Mouse (Mus musculus) testis, adult 2 months (tissue): Measurements from ENCODE around the gene Tmem63b.

Source experiments
- CTCF ChIP-seq: fragments of 200-500 bp; IDR thresholded peaks from 2 replicates; pipeline ENCODE4 v1.5.1; 2012; ENCODE audit warnings: low read depth, mild to moderate bottlenecking, inconsistent platforms, low read length, moderate library complexity; ENCODE audit not compliant: control insufficient read depth, insufficient read depth, insufficient replicate concordance
- POLR2A ChIP-seq: fragments of 200-500 bp; IDR thresholded peaks from 2 replicates; pipeline ENCODE4 v1.6.1; 2012; ENCODE audit warnings: low read depth, mild to moderate bottlenecking, inconsistent platforms, low read length, moderate library complexity; ENCODE audit not compliant: control insufficient read depth

DNA sequence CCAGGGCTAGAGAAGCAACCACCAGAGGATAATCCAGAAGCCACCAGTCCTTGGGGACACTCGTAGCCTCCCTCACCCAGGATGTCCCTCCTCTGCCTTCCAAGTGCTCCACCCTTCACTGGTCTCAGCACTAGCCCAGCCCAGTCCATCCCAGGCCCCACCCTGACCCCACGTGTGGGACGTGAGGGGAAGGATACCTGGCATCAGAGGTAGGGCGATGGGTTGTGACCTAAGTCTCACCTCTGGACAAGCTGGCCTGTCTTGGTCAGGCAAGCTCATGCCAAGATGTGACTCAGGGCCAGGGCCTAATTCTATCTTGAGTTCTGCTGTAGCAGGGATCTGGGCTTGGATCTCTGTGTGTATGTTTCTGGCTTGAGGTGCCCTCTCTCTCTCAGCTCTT, 48.2 kb upstream of the Tmem63b start:
- TF ChIP-seq CTCF (no peak), POLR2A (no peak)
